Mouse (Mus musculus): ENCODE results near the gene Epn1. TPM values are rescaled to one million over a fixed set of nuclear protein-coding genes. Genes with fewer than 3 reads are reported as not detected.
A peak's percentile ranks its signal among the peaks of the same experiment; 100 is the strongest.

Epn1 gene
- 100 to 1,000 TPM; 183 to 191 TPM for total RNA-seq (2021)
- long read RNA-seq, experiment 1, transcript Epn1-202 (12 exons, 2,565 nt) = major isoform, 8 of 86 reads
- long read RNA-seq, experiment 1, partial matches to known transcripts = 58 of 86 reads
- long read RNA-seq, experiment 1, other reads (novel, unspliced or antisense) = 20 of 86 reads
- long read RNA-seq, experiment 2, partial matches to known transcripts = 37 of 58 reads
- long read RNA-seq, experiment 2, other reads (novel, unspliced or antisense) = 18 of 58 reads

- peak; percentile 96 to 98 for DNase-seq
Observed at GRCm38 (mm10) chr7:5080010-5080751, at the start of gene Epn1. Gene Epn1 (plus strand): TSS chr7:5080235.

- no peak for DNase-seq
Observed at GRCm38 (mm10) chr7:5030554-5031275, 49.3 kb upstream of the Epn1 start.

DNA sequence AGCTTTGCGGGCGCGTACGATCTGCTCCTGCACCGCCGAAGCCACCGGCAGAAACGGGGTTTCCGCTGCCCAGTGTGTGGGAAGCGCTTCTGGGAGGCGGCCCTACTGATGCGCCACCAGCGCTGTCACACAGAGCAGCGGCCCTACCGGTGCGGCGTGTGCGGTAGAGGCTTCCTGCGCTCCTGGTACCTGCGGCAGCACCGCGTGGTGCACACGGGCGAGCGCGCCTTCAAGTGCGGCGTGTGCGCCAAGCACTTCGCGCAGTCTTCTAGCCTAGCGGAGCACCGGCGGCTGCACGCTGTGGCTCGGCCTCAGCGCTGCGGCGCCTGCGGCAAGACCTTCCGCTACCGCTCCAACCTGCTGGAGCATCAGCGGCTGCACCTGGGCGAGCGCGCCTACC lies 48.5 kb upstream of the Epn1 start:
- no peak for DNase-seq

DNA sequence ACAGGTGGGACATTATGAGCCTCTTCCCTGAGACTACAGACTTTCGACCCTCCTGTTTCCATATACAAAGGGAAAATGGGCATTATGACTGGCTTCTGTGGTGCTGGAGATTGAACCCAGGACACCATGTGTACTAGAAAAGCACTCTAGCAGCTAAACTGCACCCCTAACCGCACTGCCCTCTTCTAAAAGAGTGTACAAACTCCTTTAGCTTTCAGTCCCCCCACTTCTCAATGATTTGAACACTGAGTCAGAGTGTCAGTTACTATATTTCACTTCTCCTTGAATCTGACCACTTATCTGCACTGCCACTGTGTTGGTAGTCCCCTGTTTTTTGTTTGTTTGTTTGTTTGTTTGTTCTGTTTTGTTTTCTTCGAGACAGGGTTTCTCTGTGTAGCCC lies 46.2 kb upstream of the Epn1 start, which contains the start of gene 4632433K11Rik:
Gene 4632433K11Rik (plus strand): TSS at position 301 of the 400 bp plus-strand sequence.
- DNase-seq = no peak

DNA sequence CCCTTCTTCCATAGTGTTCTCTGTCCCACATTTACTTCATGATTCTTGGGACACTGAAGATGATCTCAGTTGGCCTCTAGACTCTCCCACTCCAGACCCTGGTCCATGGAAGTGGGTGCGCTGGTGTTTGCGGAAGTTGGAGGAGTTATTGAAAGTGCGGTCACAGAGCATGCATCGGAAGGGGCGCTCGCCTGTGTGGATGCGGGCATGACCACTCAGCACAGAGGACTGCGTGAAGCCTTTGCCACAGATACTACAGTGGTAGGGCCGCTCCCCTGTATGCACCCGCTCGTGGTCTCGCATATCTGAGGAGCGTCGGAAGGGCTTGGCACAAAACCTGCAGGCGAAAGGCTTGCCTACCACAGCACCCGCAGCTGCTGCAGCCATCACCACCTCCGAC lies 44.4 kb upstream of the Epn1 start:
- DNase-seq = no peak

DNA sequence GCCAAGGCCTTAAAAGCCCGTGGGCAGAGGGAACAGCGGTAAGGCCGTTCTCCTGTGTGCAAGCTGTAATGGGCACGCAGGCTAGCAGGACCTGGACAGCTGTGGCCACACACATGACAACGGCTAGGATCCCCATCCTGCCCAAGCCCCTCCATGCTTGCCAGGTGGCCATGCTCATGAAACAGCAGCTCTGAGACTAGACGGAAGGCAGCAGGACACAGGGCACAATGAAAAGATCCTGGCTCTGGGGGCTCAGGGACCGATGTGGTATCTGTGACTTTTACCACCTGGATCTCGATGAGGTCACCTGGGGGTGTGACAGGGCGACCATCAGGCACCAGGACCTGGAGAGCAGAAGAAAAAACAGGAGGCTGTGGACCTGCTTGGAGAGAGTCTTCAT lies 43.9 kb upstream of the Epn1 start:
- DNase-seq = no peak

DNA sequence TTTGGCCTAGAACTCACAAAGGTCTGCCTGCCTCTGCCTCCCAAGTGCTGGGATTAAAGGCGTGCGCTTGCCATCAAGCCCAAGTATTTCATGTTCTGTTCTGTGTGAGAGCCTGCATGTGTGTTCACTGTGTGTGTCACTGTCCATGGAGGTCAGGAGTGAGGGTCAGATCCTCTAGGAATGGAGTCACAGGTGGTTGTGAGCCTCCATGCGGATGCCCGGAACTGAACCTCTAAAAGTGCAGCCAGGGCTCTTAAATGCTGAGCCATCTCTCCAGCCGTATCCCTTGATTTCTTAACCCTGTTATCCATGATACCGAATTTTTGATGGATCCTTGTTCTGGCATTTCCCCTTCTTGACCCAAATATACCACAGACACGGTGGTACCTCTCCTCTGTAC lies 43.0 kb upstream of the Epn1 start:
- DNase-seq = no peak

GRCm38 (mm10) chr7:5037467-5037866 lies 42.6 kb upstream of the Epn1 start:
- DNase-seq = peak in 1 of 2 experiments; percentile 22

GRCm38 (mm10) chr7:5038109-5038732 lies 41.8 kb upstream of the Epn1 start, which contains the start of gene Zfp784:
Gene Zfp784 (minus strand): TSS chr7:5038446.
- peak; percentile 96 to 98 for DNase-seq

- no peak for DNase-seq
Observed at GRCm38 (mm10) chr7:5038940-5039339, 41.1 kb upstream of the Epn1 start.

DNA sequence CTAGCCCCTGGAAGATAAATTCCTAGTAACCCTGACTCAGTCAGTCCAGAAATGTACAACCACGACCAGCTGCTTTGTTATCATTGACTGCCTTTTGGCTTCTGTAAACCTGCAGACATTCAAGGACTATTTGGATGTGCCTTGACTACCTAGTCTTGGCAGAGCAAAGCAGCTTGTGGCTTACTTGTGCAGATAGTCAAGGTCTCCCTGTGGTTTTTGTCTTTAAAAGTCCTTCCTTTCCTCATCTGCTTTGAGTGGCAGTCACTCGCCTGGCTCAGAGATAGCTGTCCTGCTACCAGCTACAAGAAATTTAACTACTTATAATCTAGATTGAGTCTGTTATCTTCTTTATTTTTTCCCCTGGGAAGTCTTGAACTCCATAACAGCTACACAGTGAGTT lies 35.1 kb upstream of the Epn1 start:
- DNase-seq = no peak

DNA sequence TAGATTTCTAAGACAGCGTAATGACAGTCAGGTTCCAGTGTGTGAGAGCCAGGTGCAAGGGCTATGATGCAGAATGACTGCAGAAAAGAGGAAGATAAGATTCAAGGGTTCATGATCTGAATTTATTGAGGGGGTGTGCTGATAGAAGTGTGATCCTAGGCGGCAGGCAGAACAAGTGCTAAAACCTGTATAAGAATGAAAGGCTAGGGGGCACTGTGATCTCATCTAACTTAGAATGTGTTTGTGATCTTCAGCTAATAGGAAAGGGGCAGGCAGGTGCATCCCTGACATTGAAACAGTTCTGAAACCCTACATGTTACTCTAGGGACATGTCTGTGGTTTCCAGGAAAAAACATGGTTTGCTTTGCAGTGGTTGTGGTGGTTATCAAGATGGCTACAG lies 33.9 kb upstream of the Epn1 start:
- DNase-seq = no peak

DNA sequence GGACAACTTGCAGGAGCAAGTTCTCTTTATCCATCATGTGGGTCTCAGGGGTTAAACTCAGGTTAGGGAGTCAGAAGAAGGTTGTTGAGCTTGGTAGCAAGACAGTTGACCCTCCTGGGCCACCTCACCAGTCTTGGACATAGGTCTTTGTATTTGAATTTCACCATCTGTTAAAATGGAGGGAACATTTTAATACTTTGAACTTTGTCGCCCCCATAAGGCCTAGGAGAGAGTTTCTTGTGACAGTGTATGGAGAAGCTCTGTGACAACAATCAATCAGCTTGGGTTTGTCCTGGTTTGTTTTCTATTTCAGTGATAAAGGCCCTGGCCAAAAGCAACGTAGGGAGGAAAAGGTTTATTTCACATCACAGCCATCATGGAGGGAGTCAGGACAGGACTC lies 32.7 kb upstream of the Epn1 start:
- peak; percentile 49 to 70 for DNase-seq

GRCm38 (mm10) chr7:5051193-5052192 lies 28.5 kb upstream of the Epn1 start, which contains the start of gene Zfp580:
Gene Zfp580 (plus strand): TSS chr7:5051538.
- DNase-seq = peak; percentile 80 to 85

GRCm38 (mm10) chr7:5052438-5052837 lies 27.6 kb upstream of the Epn1 start:
- no peak for DNase-seq

- no peak for DNase-seq
Observed at GRCm38 (mm10) chr7:5052931-5053343, 27.1 kb upstream of the Epn1 start.

- no peak for DNase-seq
Observed at GRCm38 (mm10) chr7:5053456-5054179, 26.4 kb upstream of the Epn1 start.

GRCm38 (mm10) chr7:5056651-5057263 lies 23.3 kb upstream of the Epn1 start:
- no peak for DNase-seq

GRCm38 (mm10) chr7:5057381-5057780 lies 22.7 kb upstream of the Epn1 start:
- no peak for DNase-seq

DNA sequence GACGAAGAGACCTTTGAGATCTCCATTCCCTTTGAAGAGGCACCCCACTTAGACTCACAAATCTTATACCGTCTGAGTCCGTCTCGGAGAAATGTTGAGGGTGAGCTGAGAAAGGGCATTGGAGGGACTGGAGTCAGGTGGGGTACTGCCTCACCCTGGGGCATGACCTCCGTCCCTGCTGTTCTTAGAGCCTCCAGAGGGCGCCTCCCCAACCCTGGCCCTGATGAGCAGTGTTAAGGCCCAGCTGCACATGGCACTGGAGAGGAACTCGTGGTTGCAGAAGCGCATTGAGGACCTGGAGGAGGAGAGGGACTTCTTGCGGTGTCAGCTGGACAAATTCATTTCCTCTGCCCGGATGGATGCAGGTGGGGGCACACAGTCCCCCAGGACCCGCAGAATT lies 22.2 kb upstream of the Epn1 start:
- DNase-seq = no peak

Data from heart, adult 18-20 months (tissue).